Mouse (Mus musculus): ENCODE measurements around the gene Derl2. TPM values are rescaled to one million over a fixed set of nuclear protein-coding genes. Genes with fewer than 3 reads are reported as not detected.
A peak's percentile ranks its signal among the peaks of the same experiment; 100 is the strongest.

The Derl2 gene
- polyA plus RNA-seq (2015; fragmentation: Nextera tagmentation; extraction: Ambion mirVana) = 46.4 and 46.7 TPM in 2 replicates

DNA sequence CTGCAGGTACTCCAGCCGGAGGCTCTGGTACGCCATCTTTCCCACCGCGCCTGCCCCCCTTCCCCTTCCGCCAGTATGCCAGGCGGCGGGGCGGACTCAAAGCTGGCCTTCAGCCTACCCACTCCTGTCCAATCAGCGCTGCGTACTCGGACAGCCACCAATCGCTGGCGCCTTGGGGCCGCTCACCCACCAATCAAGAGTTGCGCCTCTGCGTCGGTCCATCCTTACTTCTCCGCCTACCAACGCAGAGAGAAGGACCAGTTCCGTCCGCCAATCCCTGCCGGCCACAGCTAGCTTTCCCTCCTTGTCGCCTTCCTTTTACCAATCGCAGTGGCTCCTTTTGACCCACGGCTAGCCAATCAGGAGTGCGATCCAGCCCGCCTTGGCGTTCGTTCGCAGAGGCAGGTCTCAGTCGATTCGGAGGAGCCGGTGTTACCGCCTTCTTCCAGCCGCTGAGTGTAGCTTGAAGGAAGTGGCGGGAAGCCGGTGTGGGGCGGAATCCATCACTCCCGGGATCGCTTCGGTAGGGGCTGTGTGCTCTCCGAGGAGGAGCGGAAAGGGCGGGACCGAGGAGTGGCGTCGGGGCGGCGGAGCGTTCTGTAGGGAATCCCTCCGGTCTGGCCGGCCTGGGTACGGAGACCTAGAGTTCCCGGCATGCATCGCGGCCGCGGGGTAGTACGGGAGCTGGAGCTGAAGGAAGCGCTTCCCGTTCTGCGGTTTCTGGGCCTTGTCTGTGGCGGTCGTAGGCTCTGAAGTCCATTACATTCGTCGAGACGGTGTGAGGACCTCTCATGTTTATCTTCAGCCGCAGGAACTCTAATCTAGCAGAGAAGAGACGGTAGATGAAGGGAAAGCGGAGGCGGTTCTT is at the start of gene Derl2, which contains the start of gene Mis12:
Gene Derl2, minus strand, starts transcription at position 641 of the 868 bp plus-strand sequence.
Gene Mis12, plus strand, starts transcription at position 411 of the 868 bp plus-strand sequence.
- H3K9me3 ChIP-seq (ENCODE audit: low read length) = no peaks in the 10 kb centered on the region
- TF ChIP-seq EP300 (IDR thresholded peaks at IDR 0.05; ENCODE audit: low read depth) (peak; percentile 80), CTCF (IDR thresholded peaks at IDR 0.05; ENCODE audit: low read depth) (no peak)
- peaks cover 29% of the 10 kb centered on the region for H3K4me1 ChIP-seq (ENCODE audit: insufficient read depth)
- H3K27ac ChIP-seq (ENCODE audit: low read depth) = peak within 1 kb of the TSS; percentile 84
- no peaks in the 10 kb centered on the region for H3K27me3 ChIP-seq (ENCODE audit: insufficient read depth, low read length)
- H3K4me3 ChIP-seq (ENCODE audit: low read depth, low read length) = peak within 1 kb of the TSS; percentile 96
- peak within 1 kb of the TSS; percentile 89 for H3K9ac ChIP-seq (replicated peaks)
- ATAC-seq (peak; percentile 98), DNase-seq (peak; percentile 97)
- under 1% methylated on average over 68 of the region's 71 CpGs for WGBS (ENCODE audit: insufficient replicate concordance)
- peak within 1 kb of the TSS; percentile 91 for H3K4me2 ChIP-seq (ENCODE audit: low read depth, low read length)
- peaks cover 17% of the 10 kb centered on the region for H3K36me3 ChIP-seq (replicated peaks; ENCODE audit: insufficient read depth, low read length)

DNA sequence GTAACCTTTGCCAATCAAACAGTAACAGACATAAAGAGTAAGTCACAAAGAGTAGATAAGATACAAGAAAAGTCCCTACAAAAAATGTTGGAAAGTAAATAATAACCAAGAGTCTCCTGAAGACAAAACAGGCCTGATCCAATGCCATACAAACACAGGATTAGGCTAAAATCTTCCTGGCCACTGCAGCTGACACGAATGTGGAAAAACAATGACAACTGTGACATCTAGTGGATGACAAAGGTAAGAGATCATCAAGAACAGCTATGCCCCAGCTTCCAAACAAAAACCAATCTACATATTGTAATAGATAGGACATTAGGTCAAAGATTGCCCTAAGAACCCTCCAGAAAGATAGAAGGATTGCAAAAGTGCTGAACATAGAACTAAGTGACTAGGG is 32.9 kb upstream of the Derl2 start:
- H3K27ac ChIP-seq (ENCODE audit: low read depth) = no peak overlapping the region
- DNase-seq (no peak), ATAC-seq (no peak)
- no peak overlapping the region for H3K4me3 ChIP-seq (ENCODE audit: low read depth, low read length)
- H3K27me3 ChIP-seq (ENCODE audit: insufficient read depth, low read length) = no peaks in the 10 kb centered on the region
- no peak overlapping the region for H3K4me2 ChIP-seq (ENCODE audit: low read depth, low read length)
- TF ChIP-seq EP300 (IDR thresholded peaks at IDR 0.05; ENCODE audit: low read depth) = no peak
- TF ChIP-seq CTCF (IDR thresholded peaks at IDR 0.05; ENCODE audit: low read depth) = peak; percentile 67
- H3K9ac ChIP-seq (replicated peaks) = no peak overlapping the region
- no peaks in the 10 kb centered on the region for H3K4me1 ChIP-seq (ENCODE audit: insufficient read depth)
- WGBS (ENCODE audit: insufficient replicate concordance) = 0% methylated on average over 1 of the region's 1 CpGs
- no peaks in the 10 kb centered on the region for H3K36me3 ChIP-seq (replicated peaks; ENCODE audit: insufficient read depth, low read length)
- no peaks in the 10 kb centered on the region for H3K9me3 ChIP-seq (ENCODE audit: low read length)

DNA sequence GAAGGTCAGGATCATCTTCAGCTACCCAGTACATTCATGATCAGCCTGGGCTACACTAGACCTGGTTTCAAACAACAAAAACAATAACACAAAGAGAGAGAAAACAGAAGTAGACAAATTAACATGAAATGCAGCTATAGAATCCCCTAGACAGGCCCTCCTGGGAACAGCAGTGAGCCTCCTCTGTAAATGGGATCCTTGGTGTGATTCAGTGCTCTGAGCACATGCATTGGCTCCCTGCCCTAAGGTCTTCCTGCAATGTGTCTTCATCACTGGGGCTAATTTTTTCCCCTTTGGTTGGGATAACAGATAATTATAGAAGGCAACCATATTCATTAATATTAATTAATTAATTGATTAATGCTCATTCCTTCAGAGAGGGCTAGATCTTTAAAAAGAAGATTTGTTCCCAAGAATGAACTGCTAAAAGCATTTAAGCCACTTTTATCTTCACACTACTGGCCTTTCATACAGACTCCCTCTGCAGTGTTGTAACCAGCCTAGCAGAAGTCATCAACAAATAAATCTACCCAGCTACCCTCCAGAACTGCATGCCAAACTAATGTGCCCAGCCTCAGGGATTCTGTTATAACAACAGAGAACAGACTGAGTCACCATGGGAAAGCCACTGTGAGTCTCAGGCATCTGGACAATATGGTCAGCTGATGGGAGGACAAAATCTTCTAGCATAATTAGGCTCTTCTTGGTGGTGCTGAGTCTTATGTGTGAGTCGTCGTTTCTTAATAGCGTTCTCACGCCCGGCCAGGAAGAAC is 20.1 kb upstream of the Derl2 start:
- no peak for ATAC-seq
- no peak for DNase-seq
- Histone ChIP-seq H3K9me3 (ENCODE audit: low read length) (no peaks in the 10 kb centered on the region), H3K27ac (ENCODE audit: low read depth) (no peak overlapping the region), H3K4me2 (ENCODE audit: low read depth, low read length) (no peak overlapping the region), H3K4me1 (ENCODE audit: insufficient read depth) (no peaks in the 10 kb centered on the region), H3K27me3 (ENCODE audit: insufficient read depth, low read length) (0 out of 2 replicates have a peak, but pooled peaks cover 3% of the 10 kb centered on the region), H3K4me3 (ENCODE audit: low read depth, low read length) (no peak overlapping the region), H3K36me3 (replicated peaks; ENCODE audit: insufficient read depth, low read length) (no peaks in the 10 kb centered on the region), H3K9ac (replicated peaks) (no peak overlapping the region)
- 95% methylated on average over 5 of the region's 5 CpGs for WGBS (ENCODE audit: insufficient replicate concordance)
- TF ChIP-seq CTCF (IDR thresholded peaks at IDR 0.05; ENCODE audit: low read depth) = no peak
- no peak for TF ChIP-seq EP300 (IDR thresholded peaks at IDR 0.05; ENCODE audit: low read depth)

DNA sequence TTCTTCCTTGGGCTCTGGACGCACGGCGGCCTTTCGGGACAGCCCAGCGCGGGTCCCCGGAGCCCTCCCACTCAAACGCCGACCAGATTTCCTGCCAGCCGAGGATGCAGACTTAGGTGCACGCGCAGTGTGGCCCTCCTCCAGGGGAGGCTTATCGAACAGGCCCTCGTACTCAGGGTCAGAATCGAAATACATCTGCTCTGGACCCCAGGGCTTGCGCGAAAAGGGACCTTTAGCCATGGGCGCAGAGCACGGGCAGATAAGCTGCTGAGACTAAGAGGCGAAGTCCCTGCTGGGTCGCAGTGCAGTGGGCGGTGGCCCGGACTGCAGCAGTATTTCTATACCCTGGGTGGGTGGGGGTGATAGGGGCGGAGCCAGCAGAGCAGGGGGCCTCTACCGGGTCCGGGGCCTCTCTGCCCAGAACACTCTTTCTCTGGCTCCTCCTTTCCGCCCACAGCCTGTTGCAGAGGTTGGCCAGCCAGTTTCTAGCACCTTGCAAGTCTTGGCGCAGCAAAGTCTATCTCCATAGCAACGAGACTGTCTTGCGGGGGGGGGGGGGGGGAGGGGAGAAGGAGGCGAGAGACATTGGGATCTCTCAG is 13.6 kb upstream of the Derl2 start, which contains the start of gene 6330403K07Rik:
Gene 6330403K07Rik, minus strand, starts transcription at position 351 of the 599 bp plus-strand sequence.
- Histone ChIP-seq H3K9ac (replicated peaks) (no peak within 1 kb of the TSS), H3K27ac (ENCODE audit: low read depth) (no peak within 1 kb of the TSS), H3K27me3 (ENCODE audit: insufficient read depth, low read length) (peaks cover 10% of the 10 kb centered on the region; the same call in 1 of the 2 replicates), H3K4me2 (ENCODE audit: low read depth, low read length) (peak within 1 kb of the TSS; percentile 62), H3K4me3 (ENCODE audit: low read depth, low read length) (peak within 1 kb of the TSS; percentile 26; the same call in 1 of the 2 replicates), H3K36me3 (replicated peaks; ENCODE audit: insufficient read depth, low read length) (no peaks in the 10 kb centered on the region), H3K4me1 (ENCODE audit: insufficient read depth) (peaks cover 6% of the 10 kb centered on the region), H3K9me3 (ENCODE audit: low read length) (no peaks in the 10 kb centered on the region)
- DNase-seq (no peak), ATAC-seq (no peak)
- WGBS (ENCODE audit: insufficient replicate concordance) = 2% methylated on average over 29 of the region's 31 CpGs
- no peak for TF ChIP-seq EP300 (IDR thresholded peaks at IDR 0.05; ENCODE audit: low read depth)
- no peak for TF ChIP-seq CTCF (IDR thresholded peaks at IDR 0.05; ENCODE audit: low read depth)

DNA sequence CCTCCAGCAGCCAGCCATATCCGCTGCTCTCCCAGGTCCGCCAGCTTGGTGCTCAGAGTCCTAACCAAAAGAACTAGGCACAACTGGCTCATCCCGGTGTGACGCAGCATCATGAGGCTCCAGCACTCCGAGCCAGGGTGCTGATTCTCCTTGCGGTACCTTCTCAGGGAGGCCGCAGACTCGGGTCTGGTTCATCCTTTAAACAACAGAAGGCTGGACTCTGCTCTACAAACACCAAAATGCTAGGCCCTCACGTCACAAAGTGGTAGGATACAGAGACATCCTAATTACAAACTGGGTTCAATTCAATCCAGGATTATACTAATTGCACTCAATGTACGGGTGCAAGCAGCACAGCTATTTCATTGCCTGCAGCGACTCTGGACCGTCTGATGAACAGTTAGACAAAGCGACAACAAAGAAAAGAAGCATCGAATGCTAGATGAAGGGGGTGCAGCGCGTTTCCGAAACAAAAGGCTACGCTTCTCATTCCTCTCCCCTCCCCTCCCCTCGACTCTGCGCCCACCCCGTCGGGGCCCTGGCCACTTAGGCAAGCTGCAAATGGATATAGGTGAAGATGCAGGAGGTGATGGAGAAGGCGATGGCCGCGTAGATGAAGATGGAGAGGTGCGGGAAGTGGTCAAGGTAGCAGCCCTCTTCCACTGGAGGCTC is 13.0 kb upstream of the Derl2 start:
- Histone ChIP-seq H3K27me3 (ENCODE audit: insufficient read depth, low read length) (peaks cover 10% of the 10 kb centered on the region; the same call in 1 of the 2 replicates), H3K4me3 (ENCODE audit: low read depth, low read length) (peak overlapping the region; percentile 26; the same call in 1 of the 2 replicates), H3K27ac (ENCODE audit: low read depth) (no peak overlapping the region), H3K9me3 (ENCODE audit: low read length) (no peaks in the 10 kb centered on the region), H3K9ac (replicated peaks) (no peak overlapping the region), H3K4me1 (ENCODE audit: insufficient read depth) (peaks cover 7% of the 10 kb centered on the region), H3K36me3 (replicated peaks; ENCODE audit: insufficient read depth, low read length) (peaks cover 5% of the 10 kb centered on the region), H3K4me2 (ENCODE audit: low read depth, low read length) (peak overlapping the region; percentile 62)
- ATAC-seq = no peak
- WGBS (ENCODE audit: insufficient replicate concordance) = 21% methylated on average over 26 of the region's 26 CpGs
- no peak for DNase-seq
- no peak for TF ChIP-seq CTCF (IDR thresholded peaks at IDR 0.05; ENCODE audit: low read depth)
- TF ChIP-seq EP300 (IDR thresholded peaks at IDR 0.05; ENCODE audit: low read depth) = no peak
